In genomic region chr11:33217384-33218079, GRCm38 (mm10) we compare ENCODE assay signal across 12 mouse cellular contexts. TPM values are rescaled to one million over a fixed set of nuclear protein-coding genes. Genes with fewer than 3 reads are reported as not detected.
DNase-seq lines count a peak whose midpoint lies in the region; ATAC-seq and TF ChIP-seq lines count a peak whose summit lies in the region.
"Had no signal": no experiment of that assay in that cellular context is flagged by ENCODE, and none has a peak within 500 bp of the region (broad histone marks: within the 10 kb centered on the region; RNA-seq: fewer than 3 reads in every experiment).

No protein-coding gene starts in this region.

- H3K36me3 ChIP-seq in intestine, embryonic 14.5 days (ENCODE audit: control insufficient read depth, insufficient read depth, low read length), result no peaks in the 10 kb centered on the region
- H3K36me3 ChIP-seq in intestine, postnatal 0 days (ENCODE audit: control insufficient read depth, insufficient read depth), result no peaks in the 10 kb centered on the region
- H3K36me3 ChIP-seq in stomach, embryonic 15.5 days, result no peaks in the 10 kb centered on the region
- H3K36me3 ChIP-seq in stomach, postnatal 0 days (ENCODE audit: control insufficient read depth, insufficient read depth, low read length), result no peaks in the 10 kb centered on the region
- H3K36me3 ChIP-seq: limb, embryonic 10.5 days had no signal

- H3K4me3 ChIP-seq in intestine, embryonic 14.5 days (ENCODE audit: low read depth, low read length), result no peak overlapping the region
- H3K4me3 ChIP-seq in intestine, postnatal 0 days (ENCODE audit: low read depth, low read length), result no peak overlapping the region
- no peak overlapping the region for H3K4me3 ChIP-seq in stomach, embryonic 15.5 days (replicated peaks)
- H3K4me3 ChIP-seq in stomach, postnatal 0 days (ENCODE audit: low read depth, low read length), result no peak overlapping the region
- H3K4me3 ChIP-seq: layer of hippocampus, adult 2 months; limb, embryonic 10.5 days had no signal

- no peak overlapping the region for H3K9ac ChIP-seq in intestine, embryonic 14.5 days (ENCODE audit: low read length)
- no peak overlapping the region for H3K9ac ChIP-seq in intestine, postnatal 0 days (ENCODE audit: low read depth, low read length)
- no peak overlapping the region for H3K9ac ChIP-seq in stomach, embryonic 15.5 days
- no peak overlapping the region for H3K9ac ChIP-seq in stomach, postnatal 0 days (ENCODE audit: low read length)

- no peak for TF ChIP-seq EP300 in stomach, postnatal 0 days (optimal IDR thresholded peaks at IDR 0.05)

- no peaks in the 10 kb centered on the region for H3K27me3 ChIP-seq in intestine, embryonic 14.5 days (replicated peaks; ENCODE audit: control insufficient read depth, insufficient read depth, low read length)
- H3K27me3 ChIP-seq in intestine, postnatal 0 days (replicated peaks; ENCODE audit: control insufficient read depth, insufficient read depth, low read length), result no peaks in the 10 kb centered on the region
- H3K27me3 ChIP-seq in stomach, embryonic 15.5 days (replicated peaks), result no peaks in the 10 kb centered on the region
- no peaks in the 10 kb centered on the region for H3K27me3 ChIP-seq in stomach, postnatal 0 days (ENCODE audit: control insufficient read depth, insufficient read depth, low read length)

- peak; percentile 40 for DNase-seq in cerebellum, adult 11 months
- peak; percentile 58 for DNase-seq in intestine, embryonic 14.5 days (ENCODE audit: low spot score)
- DNase-seq in stomach, postnatal 0 days (ENCODE audit: low spot score), result no peak
- no peak for DNase-seq in left cerebral cortex, adult 9 months (ENCODE audit: low spot score in 2 of 2)
- no peak for DNase-seq in urinary bladder, adult 2 months (ENCODE audit: low spot score)
- DNase-seq: lung, adult 2 months had no signal

- no peak for ATAC-seq in cerebellum, adult (ENCODE audit: insufficient number of reproducible peaks, low FRiP score, low TSS enrichment)
- no peak for ATAC-seq in intestine, embryonic 14.5 days (replicated peaks; ENCODE audit: low FRiP score, low TSS enrichment, low read depth)
- ATAC-seq in intestine, postnatal 0 days, result no peak
- ATAC-seq in stomach, embryonic 15.5 days (ENCODE audit: insufficient read depth, low FRiP score, low read depth), result peak; percentile 27; the same call in 1 of the 2 replicates
- ATAC-seq in stomach, postnatal 0 days (ENCODE audit: low FRiP score, low TSS enrichment), result no peak; the same call in 1 of the 2 replicates

- TF ChIP-seq CTCF in intestine, postnatal 0 days (IDR thresholded peaks at IDR 0.05; ENCODE audit: low read depth), result no peak
- TF ChIP-seq CTCF in stomach, postnatal 0 days (IDR thresholded peaks at IDR 0.05; ENCODE audit: low read depth), result no peak

- H3K4me2 ChIP-seq in intestine, embryonic 14.5 days (ENCODE audit: low read length), result no peak overlapping the region
- H3K4me2 ChIP-seq in intestine, postnatal 0 days (replicated peaks; ENCODE audit: low read depth), result no peak overlapping the region
- no peak overlapping the region for H3K4me2 ChIP-seq in stomach, embryonic 15.5 days
- H3K4me2 ChIP-seq in stomach, postnatal 0 days (replicated peaks; ENCODE audit: low read depth), result no peak overlapping the region

- no peak overlapping the region for H3K27ac ChIP-seq in intestine, embryonic 14.5 days (ENCODE audit: low read depth)
- H3K27ac ChIP-seq in intestine, postnatal 0 days (ENCODE audit: low read depth, low read length), result no peak overlapping the region
- H3K27ac ChIP-seq in stomach, embryonic 15.5 days, result no peak overlapping the region
- no peak overlapping the region for H3K27ac ChIP-seq in stomach, postnatal 0 days (replicated peaks)
- H3K27ac ChIP-seq: layer of hippocampus, adult 2 months; limb, embryonic 10.5 days had no signal

- 58% methylated on average over 8 of the region's 8 CpGs for WGBS in intestine, embryonic 14.5 days
- 65% methylated on average over 8 of the region's 8 CpGs for WGBS in intestine, postnatal 0 days
- 59% methylated on average over 8 of the region's 8 CpGs for WGBS in stomach, embryonic 15.5 days
- 57% methylated on average over 8 of the region's 8 CpGs for WGBS in stomach, postnatal 0 days

- peaks cover 9% of the 10 kb centered on the region for H3K4me1 ChIP-seq in intestine, embryonic 14.5 days (replicated peaks; ENCODE audit: control insufficient read depth, insufficient read depth, low read length)
- H3K4me1 ChIP-seq in intestine, postnatal 0 days (replicated peaks; ENCODE audit: control insufficient read depth, insufficient read depth, low read length), result no peaks in the 10 kb centered on the region
- 0 out of 2 replicates have a peak, but pooled peaks cover 5% of the 10 kb centered on the region for H3K4me1 ChIP-seq in stomach, embryonic 15.5 days
- H3K4me1 ChIP-seq in stomach, postnatal 0 days (replicated peaks; ENCODE audit: control insufficient read depth, insufficient read depth), result no peaks in the 10 kb centered on the region
- H3K4me1 ChIP-seq: limb, embryonic 10.5 days had no signal

- H3K9me3 ChIP-seq in intestine, embryonic 14.5 days (ENCODE audit: control insufficient read depth, low read length), result no peaks in the 10 kb centered on the region
- no peaks in the 10 kb centered on the region for H3K9me3 ChIP-seq in intestine, postnatal 0 days (ENCODE audit: control insufficient read depth)
- H3K9me3 ChIP-seq in stomach, embryonic 15.5 days, result no peaks in the 10 kb centered on the region
- no peaks in the 10 kb centered on the region for H3K9me3 ChIP-seq in stomach, postnatal 0 days (ENCODE audit: control insufficient read depth, low read length)
- H3K9me3 ChIP-seq: limb, embryonic 10.5 days had no signal

RNA-seq across cellular contexts. Expression of gene Tlx3, which starts 14.1 kb away (rescaled TPM):
- polyA plus RNA-seq in intestine, embryonic 14.5 days (2014; fragmentation: Nextera tagmentation; extraction: Ambion mirVana), result 0.15 and 0.19 TPM in 2 replicates
- polyA plus RNA-seq in intestine, postnatal 0 days (2015; fragmentation: Nextera tagmentation; extraction: Ambion mirVana), result not detected in 2 replicates
- polyA plus RNA-seq in stomach, embryonic 15.5 days (2015; fragmentation: Nextera tagmentation; extraction: Ambion mirVana), result 0.08 TPM in 1 of 2 replicates, not detected in the other
- not detected in 2 replicates for polyA plus RNA-seq in stomach, postnatal 0 days (2015; fragmentation: Nextera tagmentation; extraction: Ambion mirVana)
- not detected in 2 replicates for polyA plus RNA-seq in urinary bladder, adult 2 months (2012; rRNA removed)
- polyA plus RNA-seq: gonadal fat pad, adult 2 months; limb, embryonic 10.5 days; lung, adult 2 months had no signal

RNA-seq across cellular contexts. Expression of gene Npm1, which starts 54.5 kb away (rescaled TPM):
- polyA plus RNA-seq in intestine, embryonic 14.5 days (2014; fragmentation: Nextera tagmentation; extraction: Ambion mirVana), result 1,263 and 1,282 TPM in 2 replicates
- 296 and 303 TPM in 2 replicates for polyA plus RNA-seq in intestine, postnatal 0 days (2015; fragmentation: Nextera tagmentation; extraction: Ambion mirVana)
- polyA plus RNA-seq in stomach, embryonic 15.5 days (2015; fragmentation: Nextera tagmentation; extraction: Ambion mirVana), result 849 and 936 TPM in 2 replicates
- 343 and 356 TPM in 2 replicates for polyA plus RNA-seq in stomach, postnatal 0 days (2015; fragmentation: Nextera tagmentation; extraction: Ambion mirVana)
- 295 and 406 TPM in 2 replicates for polyA plus RNA-seq in urinary bladder, adult 2 months (2012; rRNA removed)

RNA-seq across cellular contexts. Expression of gene Gm12117, which starts 59.0 kb away (rescaled TPM):
- not detected in 2 replicates for polyA plus RNA-seq in intestine, embryonic 14.5 days (2014; fragmentation: Nextera tagmentation; extraction: Ambion mirVana)
- not detected in 2 replicates for polyA plus RNA-seq in intestine, postnatal 0 days (2015; fragmentation: Nextera tagmentation; extraction: Ambion mirVana)
- polyA plus RNA-seq in stomach, embryonic 15.5 days (2015; fragmentation: Nextera tagmentation; extraction: Ambion mirVana), result not detected in 2 replicates
- polyA plus RNA-seq in stomach, postnatal 0 days (2015; fragmentation: Nextera tagmentation; extraction: Ambion mirVana), result not detected in 2 replicates
- polyA plus RNA-seq in urinary bladder, adult 2 months (2012; rRNA removed), result 0.07 TPM in 1 of 2 replicates, not detected in the other
- polyA plus RNA-seq: gonadal fat pad, adult 2 months; limb, embryonic 10.5 days; lung, adult 2 months had no signal

Comparison
In these comparisons a context has a peak if more than half of its experiments do, and no peak if none do; other contexts are left out.
1. DNase-seq: peak in cerebellum, adult 11 months (single experiment) and intestine, embryonic 14.5 days (single experiment); none in stomach, postnatal 0 days (single experiment), left cerebral cortex, adult 9 months (0 of 2) and urinary bladder, adult 2 months (single experiment).